Mouse (Mus musculus): ENCODE data around the gene Eif1.

DNA sequence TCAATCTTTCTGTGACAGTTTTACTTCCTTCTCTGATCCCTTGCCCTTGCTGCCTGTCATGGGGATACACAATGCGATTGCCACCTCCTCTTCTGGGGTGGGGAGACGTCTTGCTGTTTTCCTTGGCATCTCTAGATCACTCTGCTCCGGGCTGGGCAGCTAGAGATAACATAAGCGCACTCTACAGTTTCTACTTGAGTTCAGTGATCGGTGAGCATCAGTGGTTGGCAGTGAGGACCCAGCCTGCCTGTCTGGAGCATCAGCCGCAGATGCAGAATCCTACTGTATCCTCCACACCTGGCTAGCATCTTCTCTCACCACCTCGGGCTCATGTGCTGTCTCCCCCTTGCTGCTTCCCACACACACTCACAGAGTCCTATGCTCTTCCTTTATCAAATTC, 49.5 kb downstream of the Eif1 start:
- TF ChIP-seq CTCF (IDR thresholded peaks at IDR 0.05; ENCODE audit: control insufficient read depth, insufficient read depth, insufficient replicate concordance, low read depth, low read length) (no peak), POLR2A (IDR thresholded peaks at IDR 0.05; ENCODE audit: control insufficient read depth, low read depth, low read length) (no peak)

All from testis, adult 2 months (tissue).